Mouse (Mus musculus): Measurements from ENCODE around the gene Stox2.

DNA sequence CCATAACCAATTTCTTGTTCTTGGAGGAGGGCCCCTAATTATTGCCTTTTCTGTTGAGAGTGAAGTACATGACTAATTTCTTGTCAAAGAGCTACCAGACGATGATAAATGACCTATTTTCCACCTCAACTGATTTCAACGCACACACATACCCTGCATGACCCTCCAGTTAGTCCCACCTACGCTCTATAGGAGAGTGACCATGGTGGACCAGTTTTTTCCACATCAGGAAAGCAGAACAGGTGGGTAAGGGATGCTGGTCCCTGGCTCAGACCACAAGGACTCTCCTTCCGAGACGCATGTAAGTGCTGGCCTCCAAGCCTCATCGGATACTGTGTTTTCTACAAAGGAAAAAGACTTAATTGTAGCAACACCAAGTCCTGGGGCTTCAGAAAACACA is 65.4 kb downstream of the Stox2 start:
- TF ChIP-seq EP300 (IDR thresholded peaks at IDR 0.05; ENCODE audit: low read depth) = no peak
- TF ChIP-seq CTCF (IDR thresholded peaks at IDR 0.05; ENCODE audit: low read depth) = no peak

Data from liver, postnatal 0 days (tissue).